Mouse (Mus musculus) hindbrain, embryonic 16.5 days (tissue): ENCODE results near the gene Daxx. TPM values are rescaled to one million over a fixed set of nuclear protein-coding genes. Genes with fewer than 3 reads are reported as not detected.
A peak's percentile ranks its signal among the peaks of the same experiment; 100 is the strongest.

ENCODE experiments used
- ATAC-seq: fragments of 200-750 bp; cut with Nextera tagmentation; 2 replicates; pipeline ENCODE4 v1.8.0; 2017; ENCODE audit warnings: moderate TSS enrichment, moderate library complexity
- H3K27ac ChIP-seq: fragments of 300-500 bp; sonication (generic); 2 replicates; pipeline ENCODE4 v1.5.1; 2014; ENCODE audit warnings: low read depth, mild to moderate bottlenecking, control low read depth, low read length, moderate library complexity
- H3K27me3 ChIP-seq: fragments of 300-500 bp; sonication (generic); replicated peaks from 2 replicates; pipeline ENCODE4 v1.6.1; 2014; ENCODE audit warnings: low read length; ENCODE audit not compliant: control insufficient read depth, insufficient read depth
- H3K36me3 ChIP-seq: fragments of 300-500 bp; sonication (generic); 2 replicates; pipeline ENCODE4 v1.6.1; 2014; ENCODE audit warnings: mild to moderate bottlenecking, low read length, moderate library complexity, mixed read lengths; ENCODE audit not compliant: control insufficient read depth, insufficient read depth
- H3K4me1 ChIP-seq: fragments of 300-500 bp; sonication (generic); 2 replicates; pipeline ENCODE4 v1.6.1; 2014; ENCODE audit warnings: low read depth, low read length; ENCODE audit not compliant: control insufficient read depth, insufficient read depth
- H3K4me2 ChIP-seq: fragments of 300-500 bp; sonication (generic); 2 replicates; pipeline ENCODE4 v1.6.1; 2014; ENCODE audit warnings: mild to moderate bottlenecking, low read length, control low read depth, moderate library complexity
- H3K4me3 ChIP-seq: fragments of 300-500 bp; sonication (generic); 2 replicates; pipeline ENCODE4 v1.5.1; 2014; ENCODE audit warnings: mild to moderate bottlenecking, low read length, control low read depth, moderate library complexity
- H3K9ac ChIP-seq: fragments of 300-500 bp; sonication (generic); 2 replicates; pipeline ENCODE4 v1.6.1; 2014; ENCODE audit warnings: low read depth, mild to moderate bottlenecking, control low read depth, low read length, moderate library complexity
- H3K9me3 ChIP-seq: fragments of 300-500 bp; sonication (generic); 2 replicates; pipeline ENCODE4 v1.6.1; 2014; ENCODE audit warnings: mild to moderate bottlenecking, low read length, moderate library complexity; ENCODE audit not compliant: control insufficient read depth
- WGBS: fragments of 180-500 bp; shearing (Covaris S2); extraction: QIAGEN DNeasy Blood & Tissue Kit; methylation state at CpG from one replicate; pipeline ENCODE4 v1.1.7; 2014; 5-methylcytosine and 5-hydroxymethylcytosine counted together
- polyA plus RNA-seq: library from polyadenylated mRNA; unstranded; fragments of >200 nt; fragmentation: Nextera tagmentation; extraction: Ambion mirVana; gene quantifications from 2 replicates; pipeline ENCODE4 v1.2.1, GENCODE M21; 2015

Daxx gene
- polyA plus RNA-seq, 1 experiment from 2014 or later, result 52.0 TPM

GRCm38 (mm10) chr17:33917656-33918292 lies 8.6 kb downstream of the Daxx start:
- peaks cover 30% of the 10 kb centered on the region for H3K4me1 ChIP-seq

GRCm38 (mm10) chr17:33918293-33919203 lies 9.3 kb downstream of the Daxx start:
- Histone ChIP-seq H3K4me1 (peaks cover 30% of the 10 kb centered on the region), H3K9ac (peak overlapping the region; percentile 63; the same call in 1 of the 2 replicates), H3K36me3 (peaks cover 9% of the 10 kb centered on the region), H3K4me2 (peak overlapping the region; percentile 78), H3K27ac (no peak overlapping the region), H3K27me3 (0 out of 2 replicates have a peak, but pooled peaks cover 3% of the 10 kb centered on the region), H3K4me3 (peak overlapping the region; percentile 49), H3K9me3 (no peaks in the 10 kb centered on the region)
- 59% methylated on average over 37 of the region's 37 CpGs for WGBS
- no peak for ATAC-seq

More at GRCm38 (mm10) chr17:33917656-33918292, 8.6 kb downstream of the Daxx start:
- no peak for ATAC-seq
- H3K36me3 ChIP-seq, result peaks cover 13% of the 10 kb centered on the region
- no peak overlapping the region for H3K9ac ChIP-seq
- 81% methylated on average over 18 of the region's 18 CpGs for WGBS
- no peak overlapping the region for H3K27ac ChIP-seq
- H3K4me3 ChIP-seq, result no peak overlapping the region
- no peak overlapping the region for H3K4me2 ChIP-seq
- H3K9me3 ChIP-seq, result no peaks in the 10 kb centered on the region
- 0 out of 2 replicates have a peak, but pooled peaks cover 3% of the 10 kb centered on the region for H3K27me3 ChIP-seq

- WGBS, result 2% methylated on average over 51 of the region's 52 CpGs
- Histone ChIP-seq H3K4me2 (peak overlapping the region; percentile 78), H3K9me3 (no peaks in the 10 kb centered on the region), H3K9ac (peak overlapping the region; percentile 63), H3K36me3 (no peaks in the 10 kb centered on the region), H3K4me3 (peak overlapping the region; percentile 49), H3K27ac (peak overlapping the region; percentile 60), H3K4me1 (peaks cover 30% of the 10 kb centered on the region), H3K27me3 (0 out of 2 replicates have a peak, but pooled peaks cover 3% of the 10 kb centered on the region)
- ATAC-seq, result no peak
These were observed 10.4 kb downstream of the Daxx start for GRCm38 (mm10) chr17:33919351-33920281.

- Histone ChIP-seq H3K4me3 (peak overlapping the region; percentile 49), H3K4me1 (peaks cover 24% of the 10 kb centered on the region), H3K4me2 (peak overlapping the region; percentile 78), H3K9ac (peak overlapping the region; percentile 63), H3K36me3 (no peaks in the 10 kb centered on the region), H3K9me3 (no peaks in the 10 kb centered on the region), H3K27ac (peak overlapping the region; percentile 60), H3K27me3 (0 out of 2 replicates have a peak, but pooled peaks cover 3% of the 10 kb centered on the region)
- under 1% methylated on average over 36 of the region's 36 CpGs for WGBS
- no peak for ATAC-seq
These were observed 11.3 kb downstream of the Daxx start for GRCm38 (mm10) chr17:33920282-33921097.

GRCm38 (mm10) chr17:33921361-33921760 lies 12.1 kb downstream of the Daxx start:
- Histone ChIP-seq H3K4me1 (peaks cover 24% of the 10 kb centered on the region), H3K27ac (no peak overlapping the region), H3K9me3 (no peaks in the 10 kb centered on the region), H3K4me2 (no peak overlapping the region), H3K27me3 (0 out of 2 replicates have a peak, but pooled peaks cover 3% of the 10 kb centered on the region), H3K36me3 (no peaks in the 10 kb centered on the region), H3K9ac (no peak overlapping the region), H3K4me3 (no peak overlapping the region)
- WGBS, result 88% methylated on average over 7 of the region's 7 CpGs
- no peak for ATAC-seq

- ATAC-seq, result no peak
- H3K4me1 ChIP-seq, result peaks cover 13% of the 10 kb centered on the region
- H3K27ac ChIP-seq, result no peak overlapping the region
- H3K9me3 ChIP-seq, result no peaks in the 10 kb centered on the region
- H3K4me3 ChIP-seq, result no peak overlapping the region
- no peaks in the 10 kb centered on the region for H3K27me3 ChIP-seq
- H3K36me3 ChIP-seq, result no peaks in the 10 kb centered on the region
- 89% methylated on average over 10 of the region's 10 CpGs for WGBS
- no peak overlapping the region for H3K9ac ChIP-seq
- H3K4me2 ChIP-seq, result no peak overlapping the region
These were observed 15.5 kb downstream of the Daxx start for GRCm38 (mm10) chr17:33924577-33925283.

GRCm38 (mm10) chr17:33925406-33926116 lies 16.3 kb downstream of the Daxx start:
- peaks cover 6% of the 10 kb centered on the region for H3K4me1 ChIP-seq
- H3K4me3 ChIP-seq, result no peak overlapping the region
- no peak overlapping the region for H3K27ac ChIP-seq
- WGBS, result 85% methylated on average over 21 of the region's 21 CpGs
- no peaks in the 10 kb centered on the region for H3K9me3 ChIP-seq
- no peaks in the 10 kb centered on the region for H3K27me3 ChIP-seq
- H3K9ac ChIP-seq, result no peak overlapping the region
- H3K36me3 ChIP-seq, result no peaks in the 10 kb centered on the region
- no peak overlapping the region for H3K4me2 ChIP-seq
- no peak for ATAC-seq
